Mouse (Mus musculus) thymus, adult 2 months (tissue): Measurements from ENCODE around the gene Tlk2.

Experiments
- CTCF ChIP-seq: fragments of 200-500 bp; IDR thresholded peaks from 2 replicates; pipeline ENCODE4 v1.5.1; 2012; ENCODE audit warnings: mild to moderate bottlenecking, control low read depth, low read length, moderate library complexity, borderline replicate concordance; ENCODE audit not compliant: control insufficient read depth, poor library complexity, insufficient read depth; ENCODE audit errors: extremely low read depth
- POLR2A ChIP-seq: fragments of 200-500 bp; IDR thresholded peaks from 2 replicates; pipeline ENCODE4 v1.6.1; 2012; ENCODE audit warnings: mild to moderate bottlenecking, low read length, control low read depth, moderate library complexity; ENCODE audit not compliant: control insufficient read depth, poor library complexity, insufficient read depth; ENCODE audit errors: extremely low read depth

GRCm38 (mm10) chr11:105180471-105181091 lies 2.0 kb downstream of the Tlk2 start:
- no peak for TF ChIP-seq CTCF
- no peak for TF ChIP-seq POLR2A
